Mouse (Mus musculus) brain, embryonic 14.5 days (tissue): ENCODE measurements around the gene Ypel4.

Experiments used
- CTCF ChIP-seq: fragments of 200-500 bp; IDR thresholded peaks from 2 replicates; pipeline ENCODE4 v1.5.1; 2012; ENCODE audit warnings: inconsistent platforms, mild to moderate bottlenecking, moderate library complexity, borderline replicate concordance; ENCODE audit not compliant: insufficient read depth, insufficient read length; ENCODE audit errors: extremely low read depth
- POLR2A ChIP-seq: fragments of 200-500 bp; IDR thresholded peaks from 2 replicates; pipeline ENCODE4 v1.6.1; 2012; ENCODE audit warnings: mild to moderate bottlenecking, inconsistent platforms, borderline replicate concordance; ENCODE audit not compliant: poor library complexity, insufficient read depth, insufficient read length, severe bottlenecking; ENCODE audit errors: extremely low read depth

DNA sequence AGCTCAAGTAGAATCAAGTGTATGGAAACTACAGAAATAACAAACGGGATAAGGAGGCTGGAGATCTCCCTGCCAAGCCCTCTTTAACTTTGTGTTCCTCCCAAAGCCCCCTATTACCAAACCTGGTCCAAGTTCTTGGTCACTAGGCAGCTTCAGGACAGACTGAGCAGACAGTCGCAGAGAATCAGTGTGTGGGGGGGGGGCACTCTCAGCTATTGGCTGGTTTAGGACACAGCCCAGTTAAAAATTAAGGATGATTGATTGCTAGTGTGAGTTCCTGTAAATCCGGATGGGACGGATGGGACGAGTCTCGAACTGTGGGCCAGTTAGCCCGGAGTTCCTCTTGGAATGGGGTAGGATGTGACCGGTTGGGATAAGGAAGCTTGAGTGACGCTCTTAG is 41.4 kb downstream of the Ypel4 start, which contains the start of gene Serping1:
- TF ChIP-seq CTCF (no peak), POLR2A (no peak)
